Mouse (Mus musculus): ENCODE measurements at regions not wholly inside any gene's neighbourhood (a gene's known extent, or its start where the extent isn't known, plus 50 kb on each side); places are given as distances from the start of the nearest gene placed in this dataset.

DNA sequence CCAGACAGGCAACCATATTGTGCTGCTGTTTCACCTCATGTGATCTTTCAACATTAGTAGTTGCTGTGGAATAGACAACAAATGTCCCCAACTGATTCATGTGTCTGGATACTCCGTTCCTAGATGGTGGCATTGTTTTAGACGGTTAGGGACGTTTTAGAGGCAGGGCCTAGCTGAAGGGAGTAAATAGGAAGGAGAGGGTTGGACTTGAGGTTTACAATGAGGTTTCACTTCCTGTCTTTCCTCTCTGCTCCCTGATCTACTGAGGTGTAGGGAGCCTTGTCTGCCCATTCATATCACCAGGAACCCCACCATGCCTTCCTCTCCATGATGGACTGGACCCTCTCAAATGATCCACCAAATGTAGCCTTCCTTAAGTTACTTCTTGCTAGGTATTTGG, 168.1 kb downstream of the Mex3b start:
- no peak for TF ChIP-seq CTCF (IDR thresholded peaks at IDR 0.05; ENCODE audit: extremely low read depth, insufficient read depth, low read length)
- no peak for TF ChIP-seq POLR2A (IDR thresholded peaks at IDR 0.05; ENCODE audit: extremely low read depth, insufficient read depth, low read length)
